Mouse (Mus musculus) kidney, embryonic 16.5 days (tissue): ENCODE data around the gene Lce3a. TPM values are rescaled to one million over a fixed set of nuclear protein-coding genes. Genes with fewer than 3 reads are reported as not detected.

Experiments
- ATAC-seq: fragments of 200-750 bp; cut with Nextera tagmentation; 2 replicates; pipeline ENCODE4 v1.8.0; 2017; ENCODE audit warnings: moderate TSS enrichment; ENCODE audit not compliant: low FRiP score, low TSS enrichment
- H3K27ac ChIP-seq: fragments of 300-500 bp; sonication (generic); 2 replicates; pipeline ENCODE4 v1.5.1; 2014; ENCODE audit warnings: low read length
- H3K27me3 ChIP-seq: fragments of 300-500 bp; sonication (generic); 2 replicates; pipeline ENCODE4 v1.6.1; 2014; ENCODE audit warnings: low read length, control low read depth, mixed read lengths; ENCODE audit not compliant: insufficient read depth
- H3K36me3 ChIP-seq: fragments of 300-500 bp; sonication (generic); 2 replicates; pipeline ENCODE4 v1.6.1; 2014; ENCODE audit warnings: low read length, control low read depth, mixed read lengths; ENCODE audit not compliant: insufficient read depth
- H3K4me1 ChIP-seq: fragments of 300-500 bp; sonication (generic); 2 replicates; pipeline ENCODE4 v1.6.1; 2014; ENCODE audit warnings: low read length, control low read depth, mixed read lengths; ENCODE audit not compliant: insufficient read depth
- H3K4me2 ChIP-seq: fragments of 300-500 bp; sonication (generic); replicated peaks from 2 replicates; pipeline ENCODE4 v1.6.1; 2014; ENCODE audit warnings: low read depth, low read length
- H3K4me3 ChIP-seq: fragments of 300-500 bp; sonication (generic); 2 replicates; pipeline ENCODE4 v1.5.1; 2014; ENCODE audit warnings: mild to moderate bottlenecking, low read length
- H3K9ac ChIP-seq: fragments of 300-500 bp; sonication (generic); replicated peaks from 2 replicates; pipeline ENCODE4 v1.6.1; 2014; ENCODE audit warnings: low read length
- H3K9me3 ChIP-seq: fragments of 300-500 bp; sonication (generic); 2 replicates; pipeline ENCODE4 v1.6.1; 2016; ENCODE audit warnings: low read length, control low read depth
- WGBS: fragments of 180-500 bp; shearing (Covaris S2); extraction: QIAGEN DNeasy Blood & Tissue Kit; methylation state at CpG from one replicate; pipeline ENCODE4 v1.1.7; 2014; 5-methylcytosine and 5-hydroxymethylcytosine counted together
- polyA plus RNA-seq: library from polyadenylated mRNA; unstranded; fragments of >200 nt; fragmentation: Nextera tagmentation; extraction: Ambion mirVana; gene quantifications from 2 replicates; pipeline ENCODE4 v1.2.1, GENCODE M21; 2015

Lce3a gene
- polyA plus RNA-seq, 1 experiment from 2014 or later, result not detected

DNA sequence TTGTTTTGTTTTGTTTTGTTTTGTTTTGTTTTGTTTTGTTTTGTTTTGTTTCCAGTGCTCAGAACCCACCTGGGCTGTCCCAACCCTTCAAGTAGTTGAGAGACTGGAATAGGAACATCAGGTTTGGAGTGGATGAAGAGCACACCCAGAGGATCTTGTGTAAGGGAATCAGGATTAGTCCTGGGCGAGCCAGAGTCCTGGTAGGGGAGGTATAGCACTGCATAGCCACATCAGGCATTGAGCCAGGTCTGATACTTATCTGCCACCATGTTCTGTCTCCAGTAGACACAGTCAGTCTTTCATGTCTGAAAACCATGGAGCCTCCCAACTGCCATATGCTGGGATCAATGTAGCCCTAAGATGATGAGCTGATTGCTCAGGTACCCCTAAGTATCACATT is 31.5 kb downstream of the Lce3a start:
- Histone ChIP-seq H3K9me3 (no peaks in the 10 kb centered on the region), H3K27me3 (no peaks in the 10 kb centered on the region), H3K9ac (no peak overlapping the region), H3K4me2 (no peak overlapping the region), H3K4me3 (no peak overlapping the region), H3K36me3 (no peaks in the 10 kb centered on the region), H3K27ac (no peak overlapping the region), H3K4me1 (no peaks in the 10 kb centered on the region)
- ATAC-seq, result no peak
- WGBS, result 54% methylated on average over 1 of the region's 1 CpGs

DNA sequence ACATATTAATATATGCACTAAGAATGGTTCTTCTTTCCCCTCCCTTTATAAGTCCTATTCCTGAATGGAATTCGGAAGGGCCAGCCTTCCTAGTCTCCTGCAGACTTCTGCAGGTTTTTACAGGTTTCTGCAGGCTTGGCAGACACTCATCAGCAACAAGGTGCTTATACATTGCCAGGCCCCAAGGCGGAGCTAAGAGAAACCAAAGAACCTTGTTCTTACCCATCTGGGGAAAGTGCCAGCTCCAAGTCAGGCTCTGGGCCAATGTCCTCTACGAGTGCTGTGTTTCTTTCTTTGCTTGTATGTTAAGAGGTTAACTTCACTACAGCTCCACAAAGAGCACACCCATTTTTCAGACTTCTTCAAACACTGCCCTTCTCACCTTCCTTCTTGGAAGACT is 32.0 kb downstream of the Lce3a start:
- Histone ChIP-seq H3K27ac (no peak overlapping the region), H3K9me3 (no peaks in the 10 kb centered on the region), H3K27me3 (no peaks in the 10 kb centered on the region), H3K4me1 (no peaks in the 10 kb centered on the region), H3K9ac (no peak overlapping the region), H3K36me3 (no peaks in the 10 kb centered on the region), H3K4me3 (no peak overlapping the region), H3K4me2 (no peak overlapping the region)
- WGBS, result 60% methylated on average over 3 of the region's 3 CpGs
- no peak for ATAC-seq

Other genes with a start within 250 kb of the Lce3a start
- not detected in 2 replicates for gene Lce1c, start 247.0 kb downstream of the Lce3a start, polyA plus RNA-seq
- gene Lce1d, start 239.0 kb downstream of the Lce3a start, polyA plus RNA-seq, result not detected in 2 replicates
- gene Lce1e, start 217.2 kb downstream of the Lce3a start, polyA plus RNA-seq, result not detected in 2 replicates
- not detected in 2 replicates for gene Lce1f, start 205.9 kb downstream of the Lce3a start, polyA plus RNA-seq
- not detected in 2 replicates for gene Gm38119, start 187.1 kb downstream of the Lce3a start, polyA plus RNA-seq
- gene Lce1g, start 173.9 kb downstream of the Lce3a start, polyA plus RNA-seq, result 0.17 TPM in 1 of 2 replicates, not detected in the other
- gene Lce1h, start 161.2 kb downstream of the Lce3a start, polyA plus RNA-seq, result not detected in 2 replicates
- gene Lce1i, start 147.3 kb downstream of the Lce3a start, polyA plus RNA-seq, result not detected in 2 replicates
- gene Lce1j, start 135.7 kb downstream of the Lce3a start, polyA plus RNA-seq, result not detected in 2 replicates
- not detected in 2 replicates for gene Lce1k, start 118.3 kb downstream of the Lce3a start, polyA plus RNA-seq
- gene Kprp, start 99.0 kb downstream of the Lce3a start, polyA plus RNA-seq, result 0.07 TPM in 1 of 2 replicates, not detected in the other
- not detected in 2 replicates for gene Lce1l, start 74.9 kb downstream of the Lce3a start, polyA plus RNA-seq
- not detected in 2 replicates for gene 2310050C09Rik, start 56.0 kb downstream of the Lce3a start, polyA plus RNA-seq
- not detected in 2 replicates for gene Lce3b, start 6.7 kb upstream of the Lce3a start, polyA plus RNA-seq
- gene Lce3c, start 18.3 kb upstream of the Lce3a start, polyA plus RNA-seq, result not detected in 2 replicates
- not detected in 2 replicates for gene Lce3d, start 31.2 kb upstream of the Lce3a start, polyA plus RNA-seq
- not detected in 2 replicates for gene Lce3e, start 40.8 kb upstream of the Lce3a start, polyA plus RNA-seq
- not detected in 2 replicates for gene Lce3f, start 66.0 kb upstream of the Lce3a start, polyA plus RNA-seq
- gene Crct1, start 89.5 kb upstream of the Lce3a start, polyA plus RNA-seq, result 0.39 and 0.42 TPM in 2 replicates
- gene Lce1m, start 92.8 kb upstream of the Lce3a start, polyA plus RNA-seq, result not detected in 2 replicates
- not detected in 2 replicates for gene Gm4858, start 142.6 kb upstream of the Lce3a start, polyA plus RNA-seq
- not detected in 2 replicates for gene Crnn, start 218.6 kb upstream of the Lce3a start, polyA plus RNA-seq